Mouse (Mus musculus) heart, adult 8-10 months (tissue): ENCODE measurements around the gene Cdkn2aip. TPM values are rescaled to one million over a fixed set of nuclear protein-coding genes. Genes with fewer than 3 reads are reported as not detected.

Experiments
- DNase-seq: peaks from one replicate; pipeline ENCODE4 v3.0.0; 2022; ENCODE audit warnings: low spot score
- total RNA-seq, 4 experiments: library from RNA; stranded (reverse); gene quantifications; 2 replicates each; pipeline ENCODE4 v1.2.4; 2022

Gene Cdkn2aip
- total RNA-seq, 4 experiments from 2014 or later, result 7.8 to 8.7 (median 8.6) TPM

DNA sequence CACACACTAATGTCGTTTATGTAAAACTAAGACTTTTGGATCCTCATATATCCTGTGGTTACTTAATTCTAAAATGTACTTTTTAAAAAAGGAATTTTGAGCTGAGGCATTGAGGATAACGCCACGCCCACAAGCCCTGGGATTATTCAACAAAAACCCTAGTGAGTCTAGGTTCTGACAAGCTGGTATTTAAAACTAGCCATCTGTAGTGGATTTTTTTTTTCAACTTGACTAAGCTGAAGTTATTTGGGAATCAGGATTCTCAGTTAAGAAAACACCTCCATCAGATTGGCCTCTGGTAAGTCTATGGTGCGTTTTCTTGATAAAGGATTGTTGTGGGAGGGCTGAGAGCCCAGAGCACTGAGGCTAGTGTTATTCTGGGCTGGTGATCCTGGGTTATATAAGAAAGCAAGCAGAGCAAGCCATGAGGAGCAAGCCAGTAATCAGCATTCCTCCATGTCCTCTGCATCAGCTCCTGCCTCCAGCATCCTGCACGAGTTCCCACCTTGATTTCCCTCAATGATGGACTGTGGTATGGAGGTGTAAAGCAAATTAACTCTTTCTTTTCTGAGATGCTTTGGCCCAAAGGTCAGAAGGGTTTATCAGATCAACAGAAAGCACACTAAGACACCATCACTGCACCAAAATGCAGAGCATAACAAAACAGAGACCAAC lies 18.2 kb downstream of the Cdkn2aip start:
- DNase-seq, result no peak

DNA sequence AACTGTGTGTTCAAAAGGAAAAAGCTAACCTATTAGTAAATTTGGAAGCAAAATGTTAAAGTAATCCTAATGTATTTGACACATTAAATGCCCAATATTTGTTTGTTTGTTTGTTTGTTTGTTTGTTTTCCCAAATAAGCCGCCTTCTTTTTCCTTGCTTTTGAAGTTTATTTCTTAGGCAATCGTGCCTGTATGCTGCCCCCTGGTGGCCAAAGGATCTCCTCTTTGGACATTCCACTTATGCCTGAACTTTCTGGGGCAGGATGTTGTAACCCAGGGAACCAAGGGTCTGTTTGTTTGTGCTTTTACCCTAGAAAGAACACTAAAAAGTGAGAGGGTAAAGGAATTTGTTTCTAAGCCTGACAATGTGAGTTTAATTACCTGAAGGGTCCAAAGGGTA lies 20.6 kb downstream of the Cdkn2aip start:
- peak; percentile 79 for DNase-seq

DNA sequence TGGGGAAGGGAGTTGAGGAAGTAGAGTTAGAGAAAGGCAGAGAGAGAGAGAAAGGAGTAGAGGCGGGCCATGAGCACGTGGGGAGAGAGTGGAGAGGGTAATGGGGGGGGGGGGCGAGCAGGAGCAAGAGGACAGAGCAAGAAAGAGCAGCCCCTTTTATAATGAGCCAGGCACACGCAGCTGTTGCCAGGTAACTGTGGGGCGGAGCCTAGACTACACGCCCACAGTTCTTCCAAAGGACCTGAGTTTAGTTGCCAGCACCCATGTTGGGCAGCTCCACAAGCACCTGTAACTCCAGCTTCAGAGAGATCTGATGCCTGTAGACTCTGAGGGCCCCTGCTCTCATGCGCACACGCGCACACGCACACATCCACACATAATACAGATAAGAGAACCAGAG lies 21.9 kb downstream of the Cdkn2aip start:
- no peak for DNase-seq

DNA sequence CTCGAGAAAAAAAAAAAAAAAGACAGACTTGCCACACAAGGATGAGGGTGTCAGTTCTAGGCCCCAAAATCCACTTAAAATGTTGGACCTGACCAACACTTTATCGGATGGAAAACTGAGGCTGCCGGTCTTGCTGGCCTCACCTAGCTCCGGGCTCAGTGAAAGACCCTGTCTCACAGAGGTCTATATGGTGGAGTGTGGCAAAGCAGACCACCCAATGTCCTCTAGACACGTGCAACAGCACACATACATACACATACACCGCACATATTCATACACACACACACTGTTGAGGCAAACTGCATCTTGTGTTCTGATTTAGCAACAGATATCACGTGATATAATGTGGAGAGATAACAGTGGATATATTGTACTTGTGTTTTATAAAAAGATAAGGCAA lies 22.4 kb downstream of the Cdkn2aip start:
- no peak for DNase-seq

DNA sequence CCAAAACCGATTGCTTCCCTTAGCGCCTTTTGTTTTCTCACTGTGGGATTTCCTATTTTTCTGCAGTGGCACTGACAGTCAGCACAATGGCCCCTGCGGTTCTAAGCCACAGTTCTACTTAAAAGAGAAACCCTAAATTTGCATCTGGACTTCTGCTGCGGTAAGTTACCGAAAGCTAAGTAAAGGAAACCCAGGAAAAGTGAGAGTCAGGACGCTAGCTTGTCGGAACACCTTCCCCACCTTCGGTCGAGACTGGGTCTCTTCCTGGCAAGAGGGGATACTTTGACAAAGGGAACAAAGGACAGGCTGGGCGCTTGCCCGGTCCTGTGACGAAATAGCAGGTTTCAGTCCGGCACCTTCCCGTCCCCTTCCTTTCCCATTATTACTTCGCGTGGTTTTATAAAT lies 23.1 kb downstream of the Cdkn2aip start:
- peak; percentile 36 for DNase-seq

DNA sequence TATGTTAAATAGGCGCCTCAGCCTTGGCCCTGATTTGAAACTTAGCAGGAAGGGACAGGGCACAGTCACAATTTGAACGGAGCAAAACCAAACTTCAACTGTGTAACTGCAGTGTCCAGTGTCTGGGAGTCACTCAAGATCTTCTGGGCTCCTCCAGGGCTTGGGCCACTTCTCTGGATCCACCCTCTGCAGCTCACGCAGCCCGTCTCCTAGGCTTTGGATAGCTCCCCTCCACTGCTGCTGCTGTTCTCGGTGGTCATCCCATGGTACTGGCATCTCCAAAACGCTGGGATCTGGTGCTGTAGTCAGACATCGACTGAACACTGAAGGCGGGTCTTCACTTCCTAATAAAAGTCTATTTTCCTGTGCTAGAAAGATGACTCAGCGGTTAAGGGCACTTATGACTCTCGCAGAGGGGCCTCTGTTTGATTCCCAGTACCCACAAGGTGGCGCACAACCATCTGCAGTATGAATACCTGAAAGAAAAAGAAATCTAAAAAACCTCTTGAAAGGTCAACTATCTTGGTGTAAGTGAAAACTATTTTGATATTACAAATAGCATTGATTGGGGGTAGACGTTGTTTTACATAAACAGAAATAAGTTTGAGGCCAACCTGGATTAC lies 23.9 kb downstream of the Cdkn2aip start:
- no peak for DNase-seq

DNA sequence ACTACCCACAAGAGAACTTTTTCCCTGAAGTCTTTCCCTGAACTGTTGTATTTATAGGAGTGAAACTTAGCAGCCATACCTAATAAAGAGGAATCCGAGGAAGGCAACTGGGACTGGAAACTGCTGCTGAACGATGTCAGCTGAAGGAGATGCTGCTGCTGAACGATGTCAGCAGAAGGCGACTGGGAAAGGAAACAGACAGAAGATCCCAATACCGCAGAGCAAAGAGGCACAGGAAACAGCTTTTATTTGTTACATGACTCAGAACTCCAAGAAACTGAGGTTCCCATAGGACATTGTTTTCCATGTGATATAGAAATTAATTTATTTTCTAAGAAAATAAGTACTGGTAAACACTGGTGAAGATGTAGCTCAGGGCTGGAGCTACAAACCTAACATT lies 29.3 kb downstream of the Cdkn2aip start:
- no peak for DNase-seq

DNA sequence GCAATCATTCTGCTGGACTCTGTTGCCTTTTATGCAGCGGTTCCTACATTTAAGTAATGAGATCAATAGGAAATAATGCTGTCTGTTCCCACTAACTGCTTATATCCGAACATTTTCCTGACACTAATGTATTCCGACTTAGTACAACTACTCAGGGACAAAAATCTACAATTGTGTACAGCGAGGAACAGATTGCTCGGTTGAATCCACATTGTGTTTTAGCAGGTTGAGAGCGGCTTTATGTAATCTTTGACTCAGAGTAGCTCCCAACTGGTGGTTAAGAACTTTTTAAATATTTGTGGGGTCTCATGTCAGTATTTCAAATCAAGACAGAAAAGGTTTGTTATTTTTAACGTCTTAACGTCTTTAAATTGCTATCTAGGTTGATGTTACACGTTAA lies 29.7 kb downstream of the Cdkn2aip start:
- no peak for DNase-seq

DNA sequence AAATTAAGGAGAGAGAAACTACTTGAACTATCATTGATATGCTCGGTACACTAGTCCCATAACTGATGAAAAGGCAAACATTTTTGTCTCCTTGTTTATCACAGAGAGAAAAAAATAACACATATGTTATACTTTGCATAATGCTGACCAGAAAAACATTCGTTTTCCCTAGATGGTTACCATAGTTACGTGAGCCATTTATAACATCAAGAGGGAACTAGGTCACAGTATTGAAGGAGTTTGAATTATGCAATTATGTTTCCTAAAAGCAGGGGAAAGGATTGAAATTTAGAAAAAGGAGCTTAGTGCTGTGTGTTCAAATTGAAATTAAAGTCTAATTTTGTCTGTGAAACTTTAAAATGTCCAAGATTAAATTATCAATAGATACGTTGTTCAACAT lies 33.4 kb downstream of the Cdkn2aip start:
- no peak for DNase-seq

DNA sequence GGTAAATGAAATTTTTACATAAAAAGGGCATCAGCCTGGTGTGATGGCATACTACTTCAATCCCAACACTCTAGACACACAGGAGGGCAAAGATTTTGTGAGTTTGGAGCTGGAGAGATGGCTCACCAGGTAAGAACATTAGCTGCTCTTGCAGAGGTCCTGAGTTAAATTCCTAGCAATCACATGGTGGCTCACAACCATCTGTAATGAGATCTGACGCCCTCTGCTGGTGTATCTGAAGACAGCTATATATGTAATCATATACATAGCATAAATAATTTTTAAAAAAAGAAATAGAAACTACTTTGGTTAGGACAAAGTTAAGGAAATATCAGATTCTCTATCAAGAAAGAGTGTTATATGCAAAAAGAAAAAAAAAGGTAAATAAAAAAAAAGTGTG lies 34.1 kb downstream of the Cdkn2aip start:
- DNase-seq, result no peak

DNA sequence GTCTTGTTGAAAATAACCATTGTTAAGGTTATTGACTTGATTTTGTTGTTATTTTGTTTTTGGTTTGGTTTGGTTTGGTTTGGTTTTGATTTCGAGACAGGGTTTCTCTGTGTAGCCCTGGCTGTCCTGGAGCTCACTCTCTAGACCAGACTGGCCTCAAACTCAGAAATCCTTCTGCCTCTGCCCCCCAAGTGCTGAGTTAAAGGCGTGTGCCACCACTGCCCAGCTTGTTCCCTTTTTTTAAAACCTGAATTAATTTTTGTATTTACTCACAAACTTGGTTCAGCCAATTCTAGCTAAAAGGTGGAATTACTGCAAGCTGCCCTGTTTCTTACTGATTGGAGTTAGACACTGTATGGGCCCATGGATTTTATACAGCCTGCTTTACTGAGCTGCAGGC lies 37.1 kb downstream of the Cdkn2aip start:
- no peak for DNase-seq

DNA sequence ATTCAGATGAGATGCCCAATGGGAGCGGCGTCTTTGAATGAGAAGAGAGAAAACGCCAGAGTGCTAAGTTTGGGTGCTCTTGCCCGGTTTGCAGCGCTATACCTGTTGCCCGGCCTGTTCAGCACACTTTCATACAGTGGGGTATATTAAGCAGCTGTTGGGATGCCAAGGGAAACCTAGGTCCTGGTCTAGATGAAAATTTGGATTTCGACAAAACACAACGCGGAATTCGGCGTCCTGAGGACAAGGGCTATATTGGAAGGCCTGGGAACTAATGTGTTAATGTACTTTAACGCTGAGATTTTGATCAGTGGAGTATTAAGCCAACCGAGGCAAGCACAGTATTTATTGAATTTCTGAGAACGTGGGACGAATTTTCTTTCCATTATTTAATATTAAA lies 37.5 kb downstream of the Cdkn2aip start:
- DNase-seq, result no peak

DNA sequence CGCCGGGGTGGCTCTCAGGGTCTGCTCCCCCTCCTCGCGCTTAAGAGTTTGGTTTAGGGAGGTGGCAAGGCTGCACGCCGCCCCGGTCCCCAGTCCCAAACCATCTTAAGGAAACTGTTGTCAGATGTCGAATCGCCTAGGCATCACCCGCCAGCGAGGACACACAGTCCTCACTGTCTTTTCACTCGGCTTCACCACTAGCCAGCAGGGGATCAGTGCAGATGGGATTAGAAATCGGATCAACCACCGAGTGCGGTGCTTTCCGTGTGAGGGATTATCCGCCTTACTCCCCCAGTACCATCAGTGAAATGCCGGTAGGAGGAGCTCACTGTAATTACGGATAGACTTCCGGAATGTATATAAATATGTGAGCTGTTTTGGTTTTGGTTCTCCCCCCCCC lies 37.9 kb downstream of the Cdkn2aip start:
- DNase-seq, result no peak

DNA sequence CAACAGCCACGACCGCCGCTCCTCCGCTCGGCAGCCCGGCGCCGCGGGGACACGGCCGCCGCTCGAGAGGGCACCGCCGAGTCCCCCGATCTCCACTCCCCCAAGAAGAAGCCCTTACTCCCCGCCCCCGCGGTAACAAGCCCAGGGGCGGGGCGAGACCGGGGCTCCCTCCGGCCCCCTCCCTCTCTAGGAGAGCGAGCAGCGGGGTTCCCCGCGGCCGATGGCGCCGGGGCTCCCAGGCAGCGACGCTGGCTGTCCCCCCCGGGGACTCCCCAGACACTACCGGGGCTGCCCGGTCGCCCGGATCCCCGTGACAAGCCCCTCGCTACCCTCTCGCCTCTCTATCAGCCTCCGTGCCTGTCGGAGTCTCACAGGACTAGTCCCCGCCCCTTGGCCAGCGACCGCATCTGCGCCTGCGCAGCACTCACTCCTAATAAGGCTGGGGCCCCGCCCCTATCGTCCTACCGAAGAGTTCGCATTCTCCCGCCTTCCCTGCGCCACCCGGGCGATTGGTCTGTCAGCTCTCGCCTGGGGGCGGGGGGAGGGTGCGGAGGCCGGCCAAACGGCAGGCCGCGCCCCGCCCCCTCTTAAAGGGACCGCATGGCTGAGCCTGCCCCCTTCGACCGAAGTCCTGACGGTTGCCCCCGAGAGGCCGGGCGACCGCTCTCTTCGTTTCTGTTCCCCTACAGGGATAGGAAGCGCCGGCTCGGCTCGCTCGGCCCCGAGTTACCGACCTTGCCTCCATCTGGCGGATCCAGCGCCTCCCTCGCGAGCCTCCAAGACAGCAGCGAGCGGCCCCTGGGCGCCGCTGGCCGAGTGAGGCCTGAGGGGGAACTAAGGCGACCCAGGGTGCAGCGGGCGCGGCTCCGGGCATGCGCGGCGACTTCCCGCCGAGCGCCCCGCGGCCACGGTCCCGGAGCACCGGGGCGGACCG lies 38.7 kb downstream of the Cdkn2aip start, which contains the start of gene Ing2:
Gene Ing2 (minus strand): TSS at position 780 of the 934 bp plus-strand sequence.
- DNase-seq, result peak; percentile 100

DNA sequence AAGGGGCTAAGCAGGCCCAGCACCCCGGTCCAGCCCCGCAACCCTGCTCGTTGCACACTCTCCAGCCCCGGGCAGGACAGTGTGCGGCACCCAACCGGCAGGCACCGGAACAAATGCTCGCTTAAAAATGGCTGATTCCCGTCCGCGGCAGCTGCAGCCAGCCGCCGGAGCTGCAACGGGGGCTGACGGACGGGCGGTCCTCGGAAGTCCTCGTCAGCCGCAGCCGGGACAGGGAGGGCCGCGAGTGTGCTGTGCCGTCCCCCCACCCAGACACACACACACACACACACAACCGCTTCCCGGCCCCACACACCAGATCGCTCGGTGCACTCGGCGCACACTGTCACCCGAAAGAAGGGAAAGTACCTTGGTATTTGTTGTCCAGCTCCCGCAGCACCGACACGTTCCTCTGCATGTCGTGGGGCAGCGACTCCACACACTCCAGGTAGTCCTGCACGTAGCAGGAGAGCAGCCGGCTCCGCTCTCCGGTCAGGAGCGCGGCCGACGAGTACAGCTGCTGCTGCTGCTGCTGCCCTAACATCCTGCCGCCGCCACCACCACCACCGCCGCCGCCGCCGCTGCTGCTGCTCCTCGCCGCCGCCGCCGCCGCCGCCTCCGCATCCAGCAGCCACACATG lies 39.5 kb downstream of the Cdkn2aip start:
- no peak for DNase-seq

DNA sequence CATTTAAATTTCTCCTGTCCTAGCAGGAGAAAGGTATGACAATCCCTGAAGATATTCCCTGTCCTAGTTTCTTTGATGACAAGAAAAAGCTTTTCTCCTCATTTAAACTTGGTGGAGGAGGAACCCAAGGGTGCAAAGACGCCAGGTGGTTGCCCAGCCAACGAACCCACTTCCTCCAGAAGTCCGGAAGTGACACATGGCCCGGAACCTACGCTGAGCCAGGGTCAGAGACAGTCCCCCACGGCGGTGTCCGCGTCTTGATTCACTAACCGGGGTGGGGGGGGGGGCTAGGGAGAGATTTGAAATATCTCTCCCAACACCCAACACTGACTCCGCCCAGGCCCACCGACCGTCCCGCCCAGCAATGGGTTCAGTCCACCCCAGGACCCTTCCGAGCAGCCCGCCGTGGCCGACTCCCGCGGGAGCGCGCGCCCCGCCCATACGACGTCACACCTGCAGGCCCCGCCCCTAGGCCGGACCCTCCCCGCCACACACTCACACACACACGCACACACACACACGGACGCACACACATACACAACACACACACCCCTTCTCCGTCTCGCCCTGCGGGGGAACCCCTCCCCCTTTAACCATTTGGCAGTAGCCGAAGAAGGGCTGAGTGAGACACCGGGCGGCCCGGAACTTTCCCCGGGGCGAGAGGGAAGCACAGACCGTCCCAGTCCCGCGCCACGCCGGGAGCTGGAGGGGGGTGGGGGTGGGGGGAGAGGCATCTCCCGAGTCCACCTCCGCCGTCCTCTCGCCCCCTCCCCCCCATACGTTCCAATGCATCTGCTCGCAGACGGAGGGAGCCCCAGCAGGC lies 40.2 kb downstream of the Cdkn2aip start:
- peak; percentile 85 for DNase-seq

DNA sequence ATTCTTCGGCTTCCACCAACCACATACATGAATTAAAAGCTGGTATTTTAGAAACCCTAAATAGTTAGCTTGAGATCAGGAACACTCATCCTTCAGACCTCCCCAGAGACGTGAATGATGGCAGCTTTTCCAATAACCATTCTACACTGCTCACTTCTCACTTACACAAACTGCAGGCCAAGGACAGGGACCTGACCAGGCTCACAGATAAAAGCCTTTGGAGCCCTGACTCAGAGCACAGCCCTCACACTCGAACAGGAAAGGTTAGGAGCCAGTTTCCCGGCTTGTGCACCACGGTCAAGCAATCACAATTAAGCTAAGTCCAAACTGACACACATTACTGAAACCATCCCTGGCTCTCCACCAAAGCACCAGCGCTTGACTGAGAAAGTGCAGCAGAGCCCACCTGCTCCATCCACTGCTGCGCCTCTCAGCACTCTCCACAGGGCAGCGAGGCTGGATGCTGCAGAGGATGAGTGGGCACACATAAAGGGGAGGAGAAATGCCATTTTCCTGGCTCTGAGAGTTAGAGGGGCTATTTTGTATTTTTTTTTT lies 49.4 kb downstream of the Cdkn2aip start:
- DNase-seq, result no peak

DNA sequence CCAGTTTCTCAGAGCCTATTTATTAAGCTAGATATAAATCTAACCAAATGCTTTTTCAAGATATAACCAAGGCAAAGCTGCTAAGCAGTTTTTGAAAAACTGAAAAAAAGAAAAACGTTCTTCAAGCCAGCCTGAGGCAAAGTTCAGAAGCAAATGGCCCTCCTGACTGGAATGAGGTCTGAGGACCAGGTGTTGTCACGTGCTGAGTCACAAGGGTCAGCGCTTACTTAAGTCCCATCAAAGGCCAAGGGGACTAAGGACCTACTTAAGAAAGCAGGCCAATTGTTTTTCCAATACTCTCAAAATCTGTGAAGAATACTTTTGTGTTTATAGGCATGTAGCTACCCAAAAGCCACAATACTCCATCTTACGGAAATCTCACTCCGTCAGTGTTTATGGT lies 50.5 kb downstream of the Cdkn2aip start:
- no peak for DNase-seq

DNA sequence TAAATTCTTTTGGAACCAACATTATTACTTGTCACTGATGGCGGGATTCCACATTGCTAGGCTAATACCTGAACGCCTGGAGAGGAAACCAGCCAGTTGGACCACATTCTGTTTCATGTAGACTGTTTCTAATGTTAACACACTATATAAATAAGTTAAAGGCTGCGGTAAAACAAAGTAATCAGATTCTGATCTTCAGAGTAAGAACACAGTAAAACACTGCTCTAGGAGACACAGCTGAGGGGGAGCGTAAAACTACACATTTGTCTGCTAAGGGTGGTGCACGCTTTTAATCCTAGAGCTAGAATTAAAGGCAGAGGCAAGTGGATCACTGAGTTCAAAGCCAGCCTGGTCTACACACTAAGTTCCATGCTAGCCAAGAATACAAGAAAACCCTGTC lies 51.0 kb downstream of the Cdkn2aip start:
- no peak for DNase-seq

DNA sequence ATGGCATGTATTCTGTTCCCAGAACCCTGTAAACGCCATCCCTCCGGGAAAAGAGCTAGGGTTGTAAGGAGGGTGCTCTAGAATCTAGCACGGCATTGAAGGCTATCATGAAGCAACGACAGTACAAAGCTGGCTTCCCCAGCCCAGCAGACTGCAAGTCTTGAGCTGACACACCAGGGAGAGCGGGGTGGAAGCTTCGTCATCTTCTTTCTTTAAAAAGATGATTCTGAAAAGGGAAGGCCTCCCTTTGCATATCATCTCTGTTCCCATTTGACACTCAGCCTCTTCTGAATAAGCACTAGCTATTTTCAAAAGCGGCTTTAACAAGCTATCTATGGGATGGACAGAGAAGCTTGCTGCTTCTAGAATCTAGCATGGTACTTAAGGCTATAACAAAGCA lies 53.3 kb downstream of the Cdkn2aip start:
- no peak for DNase-seq

DNA sequence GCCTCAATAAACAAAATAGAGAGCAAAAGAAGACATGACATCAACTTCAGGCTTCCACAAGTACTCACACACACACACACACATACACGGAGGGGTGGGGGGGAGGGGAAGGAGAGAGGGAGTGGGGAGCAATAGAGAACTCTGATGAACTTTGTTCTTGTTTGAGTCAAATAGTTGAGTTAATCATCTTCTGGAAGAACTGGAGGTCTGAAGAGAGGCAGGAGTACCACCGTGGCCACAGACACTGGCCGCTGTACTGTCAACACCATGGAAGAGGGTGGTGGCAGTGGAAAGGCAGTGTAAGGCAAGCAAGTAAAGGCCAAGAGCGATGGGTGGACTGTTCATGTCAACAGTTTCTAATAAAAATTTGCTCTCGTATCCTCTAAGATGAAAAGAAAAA lies 54.3 kb downstream of the Cdkn2aip start:
- DNase-seq, result no peak
